Mouse (Mus musculus) granulocyte monocyte progenitor cell, adult 5-6 weeks (primary cell): ENCODE results near the gene Tk1. TPM values are rescaled to one million over a fixed set of nuclear protein-coding genes. Genes with fewer than 3 reads are reported as not detected.

ENCODE experiments used
- ATAC-seq: replicated peaks from 2 replicates; pipeline ENCODE4 v1.8.0; 2016; ENCODE audit warnings: mild to moderate bottlenecking, moderate TSS enrichment, inconsistent platforms; ENCODE audit not compliant: poor library complexity, severe bottlenecking
- total RNA-seq, 2 experiments: library from RNA; stranded (forward) in 1 of 2; stranded (reverse) in 1 of 2; fragments of 200-712, 200-1000 nt in 1 of 2; fragments of >200 nt in 1 of 2; fragmentation: Nextera tagmentation in 1 of 2; gene quantifications; 2 replicates each; pipeline ENCODE4 v1.2.3; 2014 to 2017

The Tk1 gene
- total RNA-seq, 2 experiments from 2014 or later, result 105 to 198 TPM

DNA sequence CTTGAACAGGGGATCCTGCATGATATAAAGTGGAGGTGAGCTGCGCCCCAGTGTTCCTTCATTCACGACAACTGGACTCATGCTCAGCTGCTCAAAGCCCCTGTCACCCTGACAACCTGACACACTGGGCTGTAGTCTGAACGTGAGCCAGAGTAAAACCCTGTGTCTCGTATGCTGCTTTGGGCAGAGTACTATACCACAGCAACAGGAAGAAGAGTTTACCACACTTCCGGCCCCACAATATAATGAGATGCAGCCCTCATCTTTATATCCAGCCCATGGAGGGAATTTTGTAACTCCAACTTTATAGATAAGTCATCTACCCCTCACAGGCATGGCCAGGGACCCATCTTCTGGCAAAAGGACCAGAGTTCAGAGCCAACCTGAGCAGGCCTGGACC, 48.8 kb downstream of the Tk1 start:
- ATAC-seq, result peak; percentile 17

DNA sequence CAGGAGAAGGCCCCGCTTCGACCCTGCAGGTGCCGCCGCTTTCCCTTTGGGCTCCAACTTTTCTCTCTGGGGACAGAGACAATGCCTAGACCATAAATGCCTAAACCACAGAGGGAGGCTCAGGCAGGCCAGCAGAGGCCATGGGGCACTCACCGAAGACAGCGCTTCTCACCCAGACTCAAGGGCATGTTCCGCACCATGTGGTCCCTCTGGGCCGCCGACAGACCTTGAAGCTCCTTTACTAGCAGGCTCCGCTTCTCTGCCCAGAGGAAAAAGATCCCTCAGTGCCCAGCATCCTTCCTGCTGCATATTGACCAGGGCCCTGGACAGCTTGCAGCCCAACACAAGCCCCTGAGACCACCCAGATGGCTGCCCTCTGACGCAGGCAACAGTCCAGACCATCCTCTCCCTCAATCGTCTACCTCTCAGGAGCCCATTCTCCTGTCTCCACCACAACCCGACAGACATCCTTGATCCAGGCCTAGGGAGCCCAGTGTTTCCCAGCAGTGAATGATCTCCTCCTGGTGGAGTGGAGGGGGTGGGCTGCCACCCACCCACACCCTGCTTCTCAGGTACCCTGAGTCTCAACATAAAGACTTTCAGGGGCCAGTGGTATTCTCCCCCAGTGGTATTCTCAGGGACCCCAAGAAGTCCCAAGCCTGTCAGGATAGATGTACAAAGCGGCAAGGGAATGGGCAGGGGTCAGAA, 49.7 kb downstream of the Tk1 start:
- ATAC-seq, result no peak

DNA sequence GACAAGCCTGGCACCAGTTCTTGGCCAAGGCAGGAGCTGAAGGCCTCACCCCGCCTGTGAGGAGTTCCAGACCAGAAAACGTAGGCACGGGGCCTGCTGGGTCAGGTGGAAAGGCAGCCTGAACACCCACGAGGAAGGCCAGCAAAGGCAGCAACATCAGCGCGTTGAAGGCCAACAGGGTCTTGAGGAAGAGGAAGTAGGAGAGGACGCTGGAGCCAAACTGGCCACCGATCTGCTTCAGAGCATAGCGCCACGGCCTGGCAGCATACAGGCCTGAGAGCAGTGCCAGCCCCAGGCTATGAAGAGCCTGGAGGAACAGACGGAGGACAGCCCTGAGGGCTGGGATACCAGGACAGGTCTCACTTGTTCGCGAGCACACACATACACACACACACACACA, 50.4 kb downstream of the Tk1 start:
- ATAC-seq, result no peak

GRCm38 (mm10) chr11:117774925-117775324, 51.0 kb downstream of the Tk1 start:
- no peak for ATAC-seq

DNA sequence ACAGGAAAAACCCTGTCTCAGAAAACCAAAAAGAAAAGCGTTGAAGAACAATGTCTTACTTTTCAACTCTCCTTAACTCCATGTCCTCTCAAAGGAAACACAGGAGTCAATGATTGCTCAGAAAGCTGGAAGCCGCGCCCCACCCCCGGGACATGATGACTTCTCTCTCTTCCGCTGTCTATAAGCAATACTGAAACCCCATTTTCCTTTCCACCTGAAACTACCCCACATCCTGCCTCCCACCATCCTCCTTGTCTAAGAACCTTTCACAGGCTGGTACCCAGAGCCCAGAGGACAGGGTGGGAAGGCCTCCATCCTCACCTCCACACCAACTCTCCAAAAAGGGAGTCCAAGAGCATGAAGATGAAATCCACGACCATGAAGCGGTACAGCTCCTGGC, 53.5 kb downstream of the Tk1 start:
- no peak for ATAC-seq

DNA sequence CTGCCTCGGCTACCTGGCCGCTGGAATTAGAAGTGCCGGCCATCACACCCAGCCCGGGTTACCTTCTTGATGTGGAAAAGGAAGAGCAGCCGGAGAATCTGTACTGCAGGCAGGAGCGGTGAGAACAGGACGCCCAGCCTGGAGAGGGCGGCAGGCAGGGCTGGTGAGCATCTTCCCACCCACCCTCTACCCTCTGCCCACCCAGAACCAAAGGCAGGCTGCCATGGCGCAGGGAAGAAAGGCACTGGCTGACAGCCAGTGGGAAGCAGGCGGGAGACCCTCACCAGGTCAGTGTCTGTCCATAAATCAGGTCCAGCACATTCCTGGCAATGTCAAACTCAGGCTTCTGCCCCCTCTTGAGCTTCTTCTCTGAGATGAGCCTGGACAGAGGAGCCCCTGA, 55.5 kb downstream of the Tk1 start:
- ATAC-seq, result no peak

DNA sequence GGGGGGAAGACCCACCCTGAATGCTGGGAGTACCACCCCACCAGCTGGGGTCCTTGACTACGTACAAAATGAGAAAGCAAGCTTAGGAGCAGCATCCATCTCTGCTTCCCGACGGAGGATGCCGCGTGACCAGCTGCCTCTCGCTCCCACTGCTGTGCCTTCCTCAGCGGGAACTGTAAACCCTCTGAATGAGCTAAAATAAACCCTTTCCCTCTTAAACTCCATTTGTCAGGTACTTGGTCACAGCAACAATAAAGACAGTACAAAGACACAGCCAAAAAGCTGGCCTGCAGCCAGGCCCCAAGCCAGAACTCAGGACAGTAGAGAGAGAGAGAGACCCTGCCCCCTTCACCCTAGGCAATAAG, 56.2 kb downstream of the Tk1 start:
- no peak for ATAC-seq

DNA sequence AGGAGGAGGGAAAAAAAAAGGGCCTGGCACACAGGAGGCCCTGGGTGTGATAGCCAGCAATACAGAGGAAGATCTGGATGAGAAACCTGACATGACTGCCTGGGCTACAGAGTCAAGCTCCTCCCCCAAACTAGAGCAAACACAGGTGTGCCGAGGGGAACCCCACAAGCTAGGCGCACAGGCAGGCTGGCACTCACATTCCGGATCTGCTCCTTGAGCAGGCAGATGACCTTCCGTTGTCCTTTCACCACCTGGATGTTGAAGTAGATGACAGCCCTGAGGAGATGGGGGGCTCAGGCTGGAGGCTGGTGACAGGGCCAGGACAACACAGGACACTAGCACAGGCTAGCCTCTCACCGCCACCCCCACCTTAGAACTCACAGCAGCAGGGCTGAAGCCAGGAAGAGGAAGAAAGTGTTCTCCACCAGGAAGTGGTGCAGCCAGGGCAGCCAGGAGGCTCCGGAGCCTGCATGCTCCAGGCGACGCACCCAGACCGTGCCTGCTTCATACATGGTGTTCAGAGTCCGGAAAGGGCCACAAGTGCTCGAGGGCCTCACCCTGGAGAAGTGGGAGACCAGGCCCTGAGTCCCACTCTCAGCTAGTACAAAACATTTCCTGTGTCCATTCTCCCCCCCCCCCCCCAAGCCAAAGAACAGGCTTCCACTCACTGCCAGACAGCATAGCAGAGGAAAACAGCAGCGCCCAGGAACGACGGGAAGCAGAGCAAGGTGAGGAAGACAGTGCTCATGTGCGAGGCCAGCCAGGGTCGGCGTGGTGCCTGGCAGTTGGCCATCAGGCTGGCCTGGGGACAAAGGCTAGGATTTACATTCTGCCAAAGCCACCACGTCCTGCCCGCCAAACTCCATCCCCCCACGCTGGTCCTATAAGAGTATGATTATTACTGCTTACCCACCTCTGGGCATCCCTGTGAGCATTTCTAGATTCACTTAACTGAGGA, 56.9 kb downstream of the Tk1 start:
- ATAC-seq, result 0 out of 2 replicates have a peak, but pooled peaks have one; percentile 25

- no peak for ATAC-seq
These were observed 59.6 kb downstream of the Tk1 start for GRCm38 (mm10) chr11:117766275-117766674.

Other genes starting within 250 kb of the Tk1 start
- 21.9 and 24.4 TPM in 2 replicates for gene Tnrc6c, start 171.8 kb downstream of the Tk1 start, total RNA-seq (2014; fragmentation: Nextera tagmentation)
- gene Tnrc6c, start 171.8 kb downstream of the Tk1 start, total RNA-seq (2017), result 22.7 and 23.5 TPM in 2 replicates
- 1.5 and 3.6 TPM in 2 replicates for gene Tmc8, start 44.0 kb downstream of the Tk1 start, total RNA-seq (2014; fragmentation: Nextera tagmentation)
- gene Tmc8, start 44.0 kb downstream of the Tk1 start, total RNA-seq (2017), result 0.95 and 1.8 TPM in 2 replicates
- 32.7 and 71.6 TPM in 2 replicates for gene Tmc6, start 43.9 kb downstream of the Tk1 start, total RNA-seq (2014; fragmentation: Nextera tagmentation)
- 12.6 and 20.6 TPM in 2 replicates for gene Tmc6, start 43.9 kb downstream of the Tk1 start, total RNA-seq (2017)
- not detected in 2 replicates for gene 6030468B19Rik, start 28.4 kb downstream of the Tk1 start, total RNA-seq (2014; fragmentation: Nextera tagmentation)
- not detected in 2 replicates for gene 6030468B19Rik, start 28.4 kb downstream of the Tk1 start, total RNA-seq (2017)
- 0.53 and 0.99 TPM in 2 replicates for gene Gm20708, start 16.4 kb downstream of the Tk1 start, total RNA-seq (2014; fragmentation: Nextera tagmentation)
- gene Gm20708, start 16.4 kb downstream of the Tk1 start, total RNA-seq (2017), result 0.30 TPM in 1 of 2 replicates, not detected in the other
- gene Syngr2, start 16.4 kb downstream of the Tk1 start, total RNA-seq (2014; fragmentation: Nextera tagmentation), result 225 and 281 TPM in 2 replicates
- 152 and 176 TPM in 2 replicates for gene Syngr2, start 16.4 kb downstream of the Tk1 start, total RNA-seq (2017)
- gene Afmid, start 168 bp downstream of the Tk1 start, total RNA-seq (2014; fragmentation: Nextera tagmentation), result 7.5 and 9.0 TPM in 2 replicates
- gene Afmid, start 168 bp downstream of the Tk1 start, total RNA-seq (2017), result 1.4 and 1.9 TPM in 2 replicates
- 93.9 and 128 TPM in 2 replicates for gene Birc5, start 23.2 kb upstream of the Tk1 start, total RNA-seq (2014; fragmentation: Nextera tagmentation)
- gene Birc5, start 23.2 kb upstream of the Tk1 start, total RNA-seq (2017), result 200 and 221 TPM in 2 replicates
- not detected in 2 replicates for gene Tmem235, start 34.7 kb upstream of the Tk1 start, total RNA-seq (2014; fragmentation: Nextera tagmentation)
- not detected in 2 replicates for gene Tmem235, start 34.7 kb upstream of the Tk1 start, total RNA-seq (2017)
- 1.2 and 6.5 TPM in 2 replicates for gene Tha1, start 47.4 kb upstream of the Tk1 start, total RNA-seq (2014; fragmentation: Nextera tagmentation)
- 0.10 and 2.9 TPM in 2 replicates for gene Tha1, start 47.4 kb upstream of the Tk1 start, total RNA-seq (2017)
- 0.41 TPM in 1 of 2 replicates, not detected in the other for gene Socs3, start 144.0 kb upstream of the Tk1 start, total RNA-seq (2014; fragmentation: Nextera tagmentation)
- 2.0 and 2.2 TPM in 2 replicates for gene Socs3, start 144.0 kb upstream of the Tk1 start, total RNA-seq (2017)
- 43.1 and 44.5 TPM in 2 replicates for gene Pgs1, start 160.2 kb upstream of the Tk1 start, total RNA-seq (2014; fragmentation: Nextera tagmentation)
- gene Pgs1, start 160.2 kb upstream of the Tk1 start, total RNA-seq (2017), result 18.8 and 23.3 TPM in 2 replicates